Mouse (Mus musculus) layer of hippocampus, adult 9-10 months (tissue): Measurements from ENCODE around the gene Olfr111.
A peak's percentile ranks its signal among the peaks of the same experiment; 100 is the strongest.
"Not testable (repeated sequence)": the region's sequence is repeated elsewhere in the genome, so short reads cannot be mapped to it uniquely, and the experiment has no call there.

Source experiments
- DNase-seq: peaks from one replicate; pipeline ENCODE4 v3.0.0; 2022; ENCODE audit warnings: low spot score

Olfr111 gene

DNA sequence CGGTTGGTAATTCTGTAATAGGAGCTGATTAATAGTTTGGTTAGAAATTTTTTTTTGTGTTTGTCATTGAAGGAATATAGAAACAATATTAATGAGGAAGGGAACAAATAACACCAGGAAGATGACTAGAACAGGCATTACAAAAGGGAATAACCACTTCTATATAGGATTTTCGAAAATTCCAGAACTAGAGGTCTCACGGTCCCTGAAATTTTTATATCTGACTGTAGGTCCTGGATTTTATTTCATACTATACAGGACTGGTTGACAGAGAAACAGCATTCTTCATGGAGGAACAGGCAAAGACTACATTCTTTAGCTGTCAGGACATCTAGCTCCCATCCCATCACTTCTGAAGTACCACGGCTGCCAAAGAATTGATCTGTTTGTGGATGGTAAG lies at the start of gene Olfr111:
Olfr111 (plus strand) TSS at position 301 of the 400 bp plus-strand sequence.
- DNase-seq, result no peak

DNA sequence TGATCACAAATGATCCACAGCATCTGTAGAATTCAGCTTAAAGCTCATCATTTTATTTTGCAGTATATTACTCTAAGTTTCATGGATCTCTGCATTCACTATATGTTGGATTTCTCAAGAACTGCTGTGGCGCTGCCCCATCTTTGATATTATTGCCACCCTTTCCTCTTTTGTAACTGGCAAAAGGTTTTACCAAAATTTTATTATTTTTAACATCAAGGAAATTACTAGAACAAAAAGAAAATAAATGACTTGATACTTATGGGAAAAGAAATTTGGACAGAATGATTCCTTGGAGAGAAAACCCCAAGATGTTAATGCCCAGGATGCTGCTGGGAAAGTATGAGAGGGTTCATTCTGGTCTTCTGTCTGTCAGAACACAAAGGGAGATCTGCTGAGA lies 49.2 kb upstream of the Olfr111 start, which contains the start of gene Olfr109:
Olfr109 (plus strand) TSS at position 301 of the 400 bp plus-strand sequence.
- DNase-seq, result no peak

DNA sequence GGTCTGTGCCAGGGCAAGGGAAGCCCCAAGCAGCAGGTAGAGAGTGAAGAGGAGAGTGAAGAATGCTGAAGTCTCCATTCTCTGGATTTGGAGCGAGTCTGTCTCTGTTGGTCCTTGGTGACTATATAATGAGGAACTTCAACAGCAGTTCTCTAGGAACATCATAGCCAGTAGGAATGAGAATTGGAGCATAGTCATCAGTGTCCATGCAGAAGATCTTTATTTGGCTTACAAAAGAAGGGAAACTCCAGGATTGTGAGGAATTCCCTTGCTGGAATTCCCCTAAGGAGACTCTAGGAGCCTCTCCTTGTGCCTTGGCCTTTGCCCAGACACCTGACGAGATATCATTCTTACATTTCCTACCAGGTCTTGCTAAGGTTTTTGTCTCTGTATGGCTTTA lies 24.4 kb upstream of the Olfr111 start, which contains the start of gene H2-M2:
H2-M2 (minus strand) TSS at position 101 of the 400 bp plus-strand sequence.
- no peak for DNase-seq

DNA sequence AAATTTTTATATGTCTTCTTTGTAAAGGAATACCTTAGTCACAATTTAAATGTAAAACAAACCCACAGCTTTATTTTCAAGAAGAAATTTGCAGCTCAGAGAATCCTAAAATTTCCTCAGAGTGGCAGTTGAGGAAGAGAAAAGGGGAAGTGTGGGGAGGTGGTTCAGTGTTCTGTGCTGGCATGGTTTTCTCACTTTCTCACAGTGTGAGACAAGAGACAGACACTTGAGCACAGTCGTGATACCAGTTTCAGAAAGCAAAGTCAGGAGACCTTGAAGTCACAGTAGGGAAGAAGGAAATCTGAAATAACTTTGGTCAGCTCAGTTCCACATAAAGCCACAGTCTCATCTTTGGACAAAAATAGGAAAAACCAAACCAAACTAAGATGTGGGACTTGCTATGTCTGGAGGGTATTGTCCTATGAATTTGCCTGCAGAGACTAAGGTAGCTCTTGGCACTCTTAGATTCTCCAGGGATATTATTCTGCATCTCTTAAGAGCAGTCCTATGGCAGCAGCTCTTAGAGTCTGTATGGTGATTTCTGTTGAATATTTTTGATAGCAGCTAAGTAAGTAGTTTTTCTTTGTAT lies 15.8 kb upstream of the Olfr111 start, which contains the start of gene Olfr110:
Olfr110 (plus strand) TSS at position 539 of the 589 bp plus-strand sequence.
- DNase-seq, result peak; percentile 6

DNA sequence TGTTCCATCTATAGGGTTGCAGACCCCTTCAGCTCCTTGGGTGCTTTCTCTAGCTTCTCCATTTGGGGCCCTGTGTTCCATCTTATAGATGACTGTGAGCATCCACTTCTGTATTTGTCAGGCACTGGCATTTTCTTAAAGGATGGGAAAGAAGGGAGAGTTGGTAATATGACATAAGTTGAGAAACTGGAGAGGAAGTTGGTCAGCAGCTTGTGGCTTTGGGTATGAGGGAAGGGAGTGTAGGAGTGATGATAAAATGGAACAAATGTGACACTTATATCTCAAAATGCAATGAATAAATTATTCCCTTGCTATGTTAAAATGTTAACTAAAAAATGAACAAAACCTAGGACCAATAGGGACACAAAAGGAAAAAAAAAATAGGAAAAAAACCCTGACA lies 16.8 kb downstream of the Olfr111 start:
- not testable (repeated sequence) for DNase-seq

DNA sequence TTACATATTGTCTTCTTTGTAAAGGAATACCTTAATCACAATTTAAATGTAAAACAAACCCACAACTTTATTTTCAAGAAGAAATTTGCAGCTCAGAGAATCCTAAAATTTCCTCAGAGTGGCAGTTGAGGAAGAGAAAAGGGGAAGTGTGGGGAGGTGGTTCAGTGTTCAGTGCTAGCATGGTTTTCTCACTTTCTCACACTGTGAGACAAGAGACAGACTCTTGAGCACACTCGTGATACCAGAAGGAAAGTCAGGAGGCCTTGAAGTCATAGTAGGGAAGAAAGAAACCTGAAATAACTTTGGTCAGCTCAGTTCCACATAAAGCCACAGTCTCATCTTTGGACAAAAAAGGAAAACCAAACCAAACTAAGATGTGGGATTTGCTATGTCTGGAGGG lies 17.6 kb downstream of the Olfr111 start:
- DNase-seq, result not testable (repeated sequence)

DNA sequence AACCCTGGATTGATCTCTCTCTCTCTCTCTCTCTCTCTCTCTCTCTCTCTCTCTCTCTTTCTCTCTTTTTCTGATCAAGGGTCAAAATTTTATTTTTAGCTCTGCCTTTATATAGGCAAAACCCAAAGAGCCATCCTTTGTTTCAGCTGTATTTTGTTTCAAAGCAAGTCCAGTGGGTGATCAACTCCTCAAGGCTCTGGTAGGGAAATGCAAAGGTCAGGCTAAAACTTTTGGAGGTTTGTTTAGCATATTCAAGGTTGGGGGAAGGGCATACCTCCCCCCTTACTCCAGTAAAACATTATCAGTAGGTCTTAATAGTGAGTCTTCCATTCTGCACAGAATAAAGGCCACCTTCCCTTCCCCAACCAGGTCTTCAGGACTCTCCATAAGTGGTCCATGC lies 27.3 kb downstream of the Olfr111 start:
- no peak for DNase-seq

DNA sequence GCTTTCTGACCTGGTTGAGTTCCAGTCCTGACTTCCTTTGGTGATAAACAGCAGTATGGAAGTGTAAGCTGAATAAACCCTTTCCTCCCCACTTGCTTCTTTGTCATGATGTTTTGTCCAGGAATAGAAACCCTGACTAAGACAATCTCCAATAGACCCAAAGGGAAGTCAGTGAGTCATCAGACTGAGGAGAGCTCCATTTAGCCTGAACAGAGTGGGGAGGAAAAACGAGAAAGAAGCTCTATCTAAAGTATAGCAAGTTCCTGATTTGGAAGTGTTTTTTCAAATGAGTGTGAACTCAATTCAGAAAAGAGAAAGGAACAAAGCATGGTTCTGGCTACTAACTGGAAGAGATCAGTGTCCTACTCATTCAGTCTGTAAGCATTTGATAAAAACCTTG lies 30.6 kb downstream of the Olfr111 start:
- DNase-seq, result not testable (repeated sequence)

DNA sequence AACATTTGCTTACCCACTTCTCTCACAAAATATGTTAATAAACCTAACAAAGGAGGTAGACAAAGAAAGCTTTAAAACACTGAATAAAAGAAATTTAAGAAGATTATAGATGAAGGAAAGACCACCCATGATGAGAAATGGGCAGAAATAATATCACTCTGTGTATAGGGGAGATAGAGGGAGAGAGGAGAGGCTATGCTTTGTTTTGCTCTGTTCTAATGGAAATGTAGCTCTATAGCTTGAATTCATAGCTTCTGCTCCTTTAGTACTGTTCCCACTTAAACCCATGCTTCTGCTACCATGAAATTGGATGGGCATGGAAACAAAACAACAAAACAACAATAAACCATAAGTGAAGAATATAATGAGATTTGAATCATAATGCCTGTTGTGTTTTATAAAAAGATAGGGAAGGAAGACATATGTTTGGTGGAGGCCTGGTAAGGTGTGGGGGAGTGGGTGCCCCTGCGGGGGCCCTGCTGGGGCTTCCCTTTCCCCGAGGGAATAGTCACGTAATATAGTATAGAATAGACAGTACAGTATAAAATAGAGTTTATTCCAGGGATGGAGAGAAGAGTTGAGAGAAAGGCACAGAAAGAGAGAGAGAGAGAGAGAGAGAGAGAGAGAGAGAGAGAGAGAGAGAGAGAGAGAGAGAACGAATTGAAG lies 33.8 kb downstream of the Olfr111 start:
- DNase-seq, result no peak

DNA sequence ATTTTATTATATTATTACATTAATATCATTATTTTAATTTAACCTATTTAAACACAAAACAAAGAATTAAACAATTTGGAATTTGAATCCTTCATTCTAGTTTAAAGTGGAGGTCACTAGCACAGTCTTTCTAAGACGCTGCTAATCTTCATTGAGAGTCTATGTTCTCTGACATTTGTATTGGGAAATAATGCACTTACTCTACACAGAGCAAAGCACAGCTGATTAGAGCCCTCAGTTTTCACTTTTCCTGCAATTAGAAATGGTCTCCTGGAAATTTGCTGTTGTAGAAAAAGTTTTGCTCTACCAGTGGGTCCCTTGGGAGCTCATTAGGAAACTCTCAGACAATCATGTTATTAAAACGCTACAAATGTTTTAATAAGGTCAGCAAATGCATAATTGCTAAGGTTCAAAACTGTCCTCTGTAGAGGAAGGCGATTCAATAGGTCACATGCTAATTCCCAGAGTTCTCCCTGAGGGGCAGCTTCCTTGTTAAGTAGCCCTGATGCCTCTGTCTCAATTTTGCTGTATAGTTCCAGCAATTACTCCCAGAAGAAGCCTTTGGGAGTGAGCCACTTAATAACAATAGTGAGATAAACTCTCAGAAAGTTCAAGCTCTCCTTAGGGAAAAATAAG lies 36.1 kb downstream of the Olfr111 start:
- DNase-seq, result no peak

DNA sequence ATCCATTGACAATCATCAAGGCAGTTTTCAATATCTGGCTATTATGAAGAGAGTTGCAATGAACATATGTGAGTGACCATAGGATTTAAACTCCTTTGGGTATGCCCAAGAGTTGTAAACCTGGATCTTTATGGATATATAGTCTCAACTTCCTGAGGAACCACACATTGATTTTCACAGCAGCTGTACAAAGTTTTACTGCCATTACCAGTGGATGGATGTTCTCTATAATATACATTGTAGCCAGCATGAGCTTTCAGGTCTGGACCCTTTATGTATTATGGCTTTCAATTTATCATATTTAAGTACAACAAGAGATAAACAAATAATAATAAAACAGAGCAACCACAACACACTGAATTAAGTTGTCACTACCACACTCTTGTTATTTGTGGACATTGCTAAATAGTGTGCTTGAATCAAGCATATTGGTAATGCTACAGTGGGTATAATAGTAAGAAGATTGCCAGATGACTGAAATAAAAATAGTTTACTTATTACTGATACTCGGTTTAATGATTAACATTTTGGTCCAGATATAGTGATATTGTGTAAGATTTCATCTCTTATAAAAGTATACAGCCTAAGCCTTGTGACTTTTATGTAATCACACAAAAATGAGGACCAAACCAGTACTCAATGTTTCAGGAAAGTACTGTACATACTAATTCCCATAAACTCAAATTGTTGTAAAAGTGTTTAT lies 51.2 kb downstream of the Olfr111 start:
- no peak for DNase-seq

DNA sequence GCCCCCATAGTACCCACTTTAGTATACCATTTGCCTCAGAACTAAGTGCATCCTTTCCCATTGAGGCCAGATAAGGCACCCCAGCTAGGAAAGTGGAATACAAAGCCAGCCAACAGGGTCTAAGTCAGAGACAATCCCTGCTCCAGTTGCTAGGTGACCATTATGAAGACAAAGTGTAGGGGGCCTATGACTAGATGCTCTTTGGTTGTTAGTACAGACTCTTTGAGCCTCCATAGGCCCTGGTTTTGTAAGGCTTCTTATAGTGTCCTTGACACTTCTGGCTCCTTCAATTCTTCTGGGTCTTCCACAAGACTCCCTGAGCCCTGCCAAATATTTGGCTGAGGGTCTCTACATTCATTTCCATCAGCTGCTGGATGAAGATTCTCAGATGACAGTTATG lies 61.5 kb downstream of the Olfr111 start, which contains the start of gene Olfr112:
Olfr112 (minus strand) TSS at position 101 of the 400 bp plus-strand sequence.
- no peak for DNase-seq

DNA sequence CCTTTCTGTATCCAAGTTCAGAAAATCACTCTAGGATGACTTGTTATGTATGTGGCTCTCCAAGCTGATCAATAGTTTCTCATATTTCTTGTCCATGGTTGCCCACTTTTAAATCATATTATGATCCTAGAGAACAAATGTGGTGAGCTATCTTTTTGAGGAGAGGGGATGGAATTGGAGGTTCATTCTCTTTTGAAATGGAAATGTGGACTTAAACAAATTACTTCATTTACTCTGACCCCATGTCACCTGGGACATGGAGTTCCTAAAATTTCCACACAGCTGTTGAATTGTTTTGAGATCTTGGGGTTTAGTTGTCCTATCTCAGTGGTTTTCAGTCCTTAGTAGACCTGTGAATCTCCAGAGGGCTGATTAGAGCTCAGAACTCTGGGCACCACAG lies 69.7 kb downstream of the Olfr111 start, which contains the start of gene Olfr113:
Olfr113 (minus strand) TSS at position 101 of the 400 bp plus-strand sequence.
- no peak for DNase-seq
